Mouse (Mus musculus) forebrain, embryonic 16.5 days (tissue): ENCODE results near the gene Ppp4r2. TPM values are rescaled to one million over a fixed set of nuclear protein-coding genes. Genes with fewer than 3 reads are reported as not detected.
"Not testable (repeated sequence)": the region's sequence is repeated elsewhere in the genome, so short reads cannot be mapped to it uniquely, and the experiment has no call there.

ENCODE experiments used
- ATAC-seq: fragments of 200-750 bp; cut with Nextera tagmentation; 2 replicates; pipeline ENCODE4 v1.8.0; 2017; ENCODE audit warnings: mild to moderate bottlenecking, moderate library complexity
- H3K27ac ChIP-seq: fragments of 300-500 bp; sonication (generic); 2 replicates; pipeline ENCODE4 v1.5.1; 2014; ENCODE audit warnings: low read length, control low read depth
- H3K27me3 ChIP-seq: fragments of 300-500 bp; sonication (generic); replicated peaks from 2 replicates; pipeline ENCODE4 v1.6.1; 2014; ENCODE audit warnings: low read length; ENCODE audit not compliant: control insufficient read depth, insufficient read depth
- H3K36me3 ChIP-seq: fragments of 300-500 bp; sonication (generic); 2 replicates; pipeline ENCODE4 v1.6.1; 2014; ENCODE audit not compliant: control insufficient read depth, insufficient read depth
- H3K4me1 ChIP-seq: fragments of 300-500 bp; sonication (generic); replicated peaks from 2 replicates; pipeline ENCODE4 v1.6.1; 2014; ENCODE audit warnings: low read length; ENCODE audit not compliant: control insufficient read depth, insufficient read depth
- H3K4me2 ChIP-seq: fragments of 300-500 bp; sonication (generic); 2 replicates; pipeline ENCODE4 v1.6.1; 2014; ENCODE audit warnings: mild to moderate bottlenecking, low read length, control low read depth
- H3K4me3 ChIP-seq: fragments of 300-500 bp; sonication (generic); replicated peaks from 2 replicates; pipeline ENCODE4 v1.5.1; 2014; ENCODE audit warnings: mild to moderate bottlenecking, low read length, control low read depth
- H3K9ac ChIP-seq: fragments of 300-500 bp; sonication (generic); replicated peaks from 2 replicates; pipeline ENCODE4 v1.6.1; 2014; ENCODE audit warnings: low read depth, low read length, control low read depth
- H3K9me3 ChIP-seq: fragments of 300-500 bp; sonication (generic); 2 replicates; pipeline ENCODE4 v1.6.1; 2016; ENCODE audit warnings: low read length; ENCODE audit not compliant: control insufficient read depth
- WGBS: fragments of 180-500 bp; shearing (Covaris S2); extraction: QIAGEN DNeasy Blood & Tissue Kit; methylation state at CpG from one replicate; pipeline ENCODE4 v1.1.7; 2014; 5-methylcytosine and 5-hydroxymethylcytosine counted together
- polyA plus RNA-seq: library from polyadenylated mRNA; unstranded; fragments of >200 nt; fragmentation: Nextera tagmentation; extraction: Ambion mirVana; gene quantifications from 2 replicates; pipeline ENCODE4 v1.2.1, GENCODE M21; 2015

The Ppp4r2 gene
- polyA plus RNA-seq, 1 experiment from 2014 or later: 23.9 TPM

DNA sequence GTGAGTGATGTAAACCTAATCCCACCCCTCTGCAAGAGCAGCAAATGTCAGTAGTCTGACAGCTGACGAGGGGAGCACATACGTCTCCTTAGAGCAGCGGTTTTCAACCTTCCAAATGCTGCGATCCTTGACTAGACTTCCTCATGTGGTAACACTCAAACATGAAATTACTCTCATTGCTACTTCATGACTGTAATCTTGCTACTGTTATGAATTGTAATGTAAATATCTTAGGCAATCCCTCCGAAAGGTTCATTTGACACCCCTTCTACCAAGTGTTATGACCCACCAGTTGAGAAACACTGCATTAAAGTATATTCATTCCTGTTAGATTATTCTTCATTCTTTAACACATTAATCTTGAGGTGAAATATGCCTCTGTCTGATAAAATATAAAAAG lies 13.8 kb downstream of the Ppp4r2 start:
- no peaks in the 10 kb centered on the region for H3K27me3 ChIP-seq
- ATAC-seq: no peak
- H3K9ac ChIP-seq: no peak overlapping the region
- 87% methylated on average over 5 of the region's 5 CpGs for WGBS
- H3K36me3 ChIP-seq: no peaks in the 10 kb centered on the region
- peaks cover 2% of the 10 kb centered on the region; the same call in 1 of the 2 replicates for H3K4me1 ChIP-seq
- H3K4me3 ChIP-seq: no peak overlapping the region
- H3K4me2 ChIP-seq: no peak overlapping the region
- H3K27ac ChIP-seq: no peak overlapping the region
- no peaks in the 10 kb centered on the region for H3K9me3 ChIP-seq

DNA sequence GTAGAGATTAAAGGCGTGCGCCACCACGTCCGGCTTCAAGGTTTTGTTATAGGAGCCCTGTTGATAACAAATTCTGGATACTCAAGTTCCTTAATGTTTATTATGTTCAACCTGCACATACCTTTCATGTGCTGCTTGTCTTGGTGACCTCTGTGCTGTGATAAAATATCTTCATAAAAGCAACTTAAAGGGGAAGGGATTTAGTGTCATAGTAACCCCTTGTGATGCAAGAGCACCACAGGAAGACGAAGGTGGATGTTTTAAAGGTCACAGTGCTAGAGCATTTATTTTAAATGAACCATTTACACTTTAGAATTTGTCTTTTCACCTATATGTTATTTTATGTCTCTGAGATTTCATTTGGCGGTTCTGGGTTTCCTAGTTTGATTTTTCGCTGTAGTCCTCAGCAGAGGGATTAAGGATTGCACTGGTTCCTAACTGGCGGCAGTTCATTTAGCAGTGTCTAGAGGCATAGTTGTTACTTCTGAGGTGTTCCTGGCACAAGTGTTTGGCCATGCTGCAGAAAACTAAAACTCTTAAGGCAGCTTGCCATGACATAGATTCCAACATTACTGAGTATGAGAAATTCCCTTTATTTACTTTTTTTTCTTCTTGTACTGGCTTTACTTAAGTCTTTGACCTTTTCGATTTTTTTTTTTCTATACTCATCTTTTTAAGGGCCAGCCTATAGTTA lies 15.4 kb downstream of the Ppp4r2 start:
- Histone ChIP-seq H3K9me3 (no peaks in the 10 kb centered on the region), H3K27ac (no peak overlapping the region), H3K4me3 (no peak overlapping the region), H3K4me1 (peaks cover 2% of the 10 kb centered on the region; the same call in 1 of the 2 replicates), H3K36me3 (no peaks in the 10 kb centered on the region), H3K4me2 (no peak overlapping the region), H3K27me3 (no peaks in the 10 kb centered on the region), H3K9ac (no peak overlapping the region)
- ATAC-seq: no peak
- WGBS: 84% methylated on average over 9 of the region's 9 CpGs

DNA sequence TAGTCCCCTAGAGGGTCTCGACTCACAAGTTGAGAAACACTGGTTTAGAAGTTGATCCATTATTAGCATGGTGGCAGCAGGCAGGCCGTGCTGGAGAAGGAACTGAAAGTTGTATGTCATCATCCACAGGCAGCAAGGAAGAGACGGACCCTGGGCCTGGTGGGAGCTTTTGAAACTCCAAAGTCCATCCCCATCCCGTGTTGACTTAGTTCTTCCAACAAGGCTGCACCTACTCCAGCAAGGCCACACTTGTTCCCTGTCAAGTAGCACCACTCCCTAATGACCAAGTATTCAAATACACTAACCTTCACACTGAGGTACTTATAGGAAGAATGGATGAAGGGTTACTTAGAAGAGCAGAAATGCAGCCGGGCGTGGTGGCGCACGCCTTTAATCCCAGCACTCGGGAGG lies 17.3 kb downstream of the Ppp4r2 start:
- 93% methylated on average over 9 of the region's 9 CpGs for WGBS
- no peaks in the 10 kb centered on the region for H3K36me3 ChIP-seq
- H3K9ac ChIP-seq: no peak overlapping the region
- H3K27ac ChIP-seq: no peak overlapping the region
- H3K9me3 ChIP-seq: no peaks in the 10 kb centered on the region
- H3K4me3 ChIP-seq: no peak overlapping the region
- no peak for ATAC-seq
- H3K4me1 ChIP-seq: peaks cover 2% of the 10 kb centered on the region; the same call in 1 of the 2 replicates
- no peaks in the 10 kb centered on the region for H3K27me3 ChIP-seq
- H3K4me2 ChIP-seq: no peak overlapping the region

DNA sequence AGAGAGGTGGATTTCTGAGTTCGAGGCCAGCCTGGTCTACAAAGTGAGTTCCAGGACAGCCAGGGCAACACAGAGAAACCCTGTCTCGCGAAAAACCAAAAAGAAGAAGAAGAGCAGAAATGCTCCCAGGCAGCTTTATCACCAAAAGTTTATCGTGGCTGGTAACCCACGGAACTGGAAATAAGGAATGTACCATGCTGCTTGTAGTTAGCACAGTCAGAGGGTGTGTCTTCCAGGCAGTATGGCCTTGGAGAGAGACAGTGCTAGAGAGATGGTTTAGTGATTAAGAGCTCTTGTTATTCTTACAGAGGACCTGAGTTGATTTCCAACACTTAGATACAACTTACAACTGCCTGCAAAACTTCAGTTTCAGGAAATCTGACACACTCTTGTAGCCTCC lies 17.7 kb downstream of the Ppp4r2 start:
- Histone ChIP-seq H3K36me3 (no peaks in the 10 kb centered on the region), H3K4me2 (no peak overlapping the region), H3K9ac (no peak overlapping the region), H3K27me3 (no peaks in the 10 kb centered on the region), H3K4me1 (peaks cover 2% of the 10 kb centered on the region; the same call in 1 of the 2 replicates), H3K4me3 (no peak overlapping the region), H3K9me3 (no peaks in the 10 kb centered on the region), H3K27ac (no peak overlapping the region)
- ATAC-seq: no peak
- WGBS: 93% methylated on average over 5 of the region's 5 CpGs

DNA sequence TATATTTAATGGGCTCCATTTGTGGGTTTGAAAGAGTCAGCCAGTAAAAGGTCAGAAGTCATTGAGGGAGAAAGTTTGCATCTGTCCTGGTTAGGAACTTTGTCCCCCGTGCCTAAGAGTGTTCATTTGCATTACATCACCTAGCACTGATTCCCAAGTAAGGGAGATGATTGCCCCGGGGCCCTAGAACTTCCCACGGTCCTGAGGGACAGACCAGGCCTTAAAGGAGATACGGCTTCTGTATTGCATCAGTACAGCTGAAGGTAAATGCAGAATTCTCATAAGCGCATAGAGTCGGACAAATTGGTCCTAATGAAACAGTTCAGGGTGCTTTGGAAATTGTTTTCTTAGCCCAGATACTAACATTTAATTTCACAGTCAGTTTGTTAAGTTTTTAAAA lies 31.9 kb downstream of the Ppp4r2 start:
- H3K27me3 ChIP-seq: no peaks in the 10 kb centered on the region

DNA sequence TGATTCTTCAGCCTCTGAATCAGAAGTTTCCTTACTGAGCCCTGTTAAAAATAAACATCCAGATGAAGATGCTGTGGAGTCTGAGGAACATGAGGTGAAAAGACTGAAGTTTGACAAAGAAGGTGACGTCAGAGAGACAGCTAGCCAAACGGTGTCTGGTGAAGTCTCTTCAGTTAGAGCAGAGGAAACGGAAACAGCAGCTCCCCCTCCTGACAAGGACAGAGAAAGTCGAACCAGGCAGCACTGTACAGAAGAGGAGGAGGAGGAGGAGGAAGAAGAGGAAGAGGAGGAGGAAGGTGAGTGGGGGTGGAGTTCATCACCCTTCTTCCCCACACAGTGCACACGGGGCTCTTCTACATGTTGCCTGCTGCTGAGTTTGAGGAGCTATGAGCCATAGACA lies 32.4 kb downstream of the Ppp4r2 start:
- ATAC-seq, H3K4me2 ChIP-seq, H3K27me3 ChIP-seq, H3K4me3 ChIP-seq, H3K36me3 ChIP-seq, H3K27ac ChIP-seq, H3K4me1 ChIP-seq, H3K9me3 ChIP-seq, H3K9ac ChIP-seq: not testable (repeated sequence)
- 76% methylated on average over 2 of the region's 5 CpGs for WGBS

More for the DNA sequence above, 31.9 kb downstream of the Ppp4r2 start:
- no peak overlapping the region for H3K27ac ChIP-seq
- WGBS: 84% methylated on average over 6 of the region's 6 CpGs
- ATAC-seq: no peak
- H3K36me3 ChIP-seq: peaks cover 5% of the 10 kb centered on the region; the same call in 1 of the 2 replicates
- no peaks in the 10 kb centered on the region for H3K9me3 ChIP-seq
- no peak overlapping the region for H3K4me2 ChIP-seq
- H3K4me1 ChIP-seq: no peaks in the 10 kb centered on the region
- H3K4me3 ChIP-seq: no peak overlapping the region
- no peak overlapping the region for H3K9ac ChIP-seq

DNA sequence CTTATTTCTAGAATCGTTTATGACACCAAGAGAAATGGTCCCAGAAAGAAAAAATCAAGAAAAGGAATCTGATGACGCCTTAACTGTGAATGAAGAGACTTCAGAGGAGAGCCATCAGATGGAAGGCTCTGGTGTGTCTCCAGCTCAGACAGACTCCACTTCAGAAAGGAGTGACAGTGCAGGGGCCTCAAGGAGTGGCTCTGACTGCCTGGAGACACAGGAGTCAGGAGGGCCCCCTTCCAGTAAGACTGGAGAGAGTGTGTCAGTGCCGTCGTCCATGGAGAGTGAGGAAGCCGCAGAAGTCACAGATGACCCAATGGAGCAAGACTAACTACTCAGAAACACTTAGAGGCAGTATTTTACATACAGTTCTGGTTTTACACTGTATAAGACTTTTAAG lies 32.8 kb downstream of the Ppp4r2 start:
- 93% methylated on average over 5 of the region's 5 CpGs for WGBS
- not testable (repeated sequence) for H3K4me1 ChIP-seq, ATAC-seq

DNA sequence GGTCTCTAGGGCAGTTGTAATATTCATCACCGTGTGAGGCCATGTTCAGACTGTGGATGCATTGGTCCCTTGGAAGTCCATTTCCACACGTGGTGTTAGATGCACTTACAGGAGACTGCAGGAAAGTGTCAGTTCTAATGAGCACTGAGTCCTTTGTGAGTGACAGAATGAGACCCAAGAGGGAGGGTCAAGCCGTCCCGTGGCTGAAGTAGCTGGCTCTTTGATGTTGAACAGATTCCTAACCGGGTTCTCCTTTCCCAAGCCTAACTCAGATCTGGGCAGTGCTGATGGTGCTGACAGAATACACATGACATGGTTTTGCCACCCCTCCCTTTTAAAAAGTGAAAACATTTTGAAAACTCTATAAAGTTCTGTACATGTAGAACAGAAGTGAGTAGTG lies 35.4 kb downstream of the Ppp4r2 start:
- no peaks in the 10 kb centered on the region for H3K4me1 ChIP-seq
- H3K9me3 ChIP-seq: no peaks in the 10 kb centered on the region
- no peak overlapping the region for H3K27ac ChIP-seq
- WGBS: 40% methylated on average over 5 of the region's 5 CpGs
- no peak overlapping the region for H3K4me2 ChIP-seq
- no peak overlapping the region for H3K9ac ChIP-seq
- no peak for ATAC-seq
- H3K4me3 ChIP-seq: no peak overlapping the region
- H3K36me3 ChIP-seq: 0 out of 2 replicates have a peak, but pooled peaks cover 2% of the 10 kb centered on the region
- H3K27me3 ChIP-seq: no peaks in the 10 kb centered on the region

More for the DNA sequence above, 32.8 kb downstream of the Ppp4r2 start:
- H3K9me3 ChIP-seq, H3K36me3 ChIP-seq, H3K4me2 ChIP-seq, H3K27ac ChIP-seq, H3K27me3 ChIP-seq, H3K4me3 ChIP-seq, H3K9ac ChIP-seq: not testable (repeated sequence)

DNA sequence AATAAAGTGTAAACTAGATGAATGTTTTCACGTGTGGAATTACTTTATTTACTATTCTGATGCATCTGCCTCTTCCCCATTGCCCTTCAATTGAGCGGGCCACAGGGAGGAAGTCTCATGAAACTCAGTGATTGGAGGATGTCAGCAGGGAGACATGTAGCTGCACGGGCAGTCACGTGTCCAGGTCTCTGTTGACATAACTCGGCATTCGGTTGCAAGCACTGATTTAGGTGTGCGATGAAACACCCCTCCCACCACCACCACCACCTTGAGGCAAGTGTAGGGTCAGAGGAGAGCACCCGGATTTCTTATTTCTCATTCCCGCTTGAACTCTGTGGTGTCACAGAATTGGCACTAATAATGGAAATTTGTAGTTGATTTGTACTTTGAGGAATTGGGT lies 36.5 kb downstream of the Ppp4r2 start:
- Histone ChIP-seq H3K27me3 (no peaks in the 10 kb centered on the region), H3K27ac (no peak overlapping the region), H3K9ac (no peak overlapping the region), H3K4me3 (no peak overlapping the region), H3K4me1 (no peaks in the 10 kb centered on the region), H3K4me2 (no peak overlapping the region), H3K9me3 (no peaks in the 10 kb centered on the region), H3K36me3 (no peaks in the 10 kb centered on the region)
- ATAC-seq: no peak
- 85% methylated on average over 9 of the region's 9 CpGs for WGBS

DNA sequence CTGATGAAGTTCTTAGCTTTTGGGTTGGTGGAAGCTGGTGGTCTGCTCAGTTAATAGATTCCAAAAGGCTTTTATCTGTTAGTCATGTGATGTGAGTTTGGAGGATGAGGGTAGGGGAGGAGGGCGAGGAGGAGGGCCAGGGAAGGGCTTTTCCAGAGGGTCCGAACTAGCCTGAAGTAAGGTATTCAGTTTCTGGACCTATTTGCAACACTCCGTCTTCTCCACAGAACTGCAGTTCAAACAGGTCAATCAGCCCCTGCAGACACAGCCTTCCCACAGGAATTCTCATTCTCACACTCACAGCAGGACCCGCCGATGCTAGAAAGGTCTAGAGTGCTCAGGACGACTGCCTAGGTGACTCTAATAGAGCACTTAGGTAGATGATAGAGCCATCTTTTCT lies 39.8 kb downstream of the Ppp4r2 start:
- no peak overlapping the region for H3K4me2 ChIP-seq
- H3K27ac ChIP-seq: no peak overlapping the region
- no peaks in the 10 kb centered on the region for H3K4me1 ChIP-seq
- no peaks in the 10 kb centered on the region for H3K9me3 ChIP-seq
- no peaks in the 10 kb centered on the region for H3K27me3 ChIP-seq
- 77% methylated on average over 6 of the region's 6 CpGs for WGBS
- no peak for ATAC-seq
- H3K36me3 ChIP-seq: no peaks in the 10 kb centered on the region
- H3K4me3 ChIP-seq: no peak overlapping the region
- no peak overlapping the region for H3K9ac ChIP-seq
